Mouse (Mus musculus): Measurements from ENCODE around the gene Nat8. TPM values are rescaled to one million over a fixed set of nuclear protein-coding genes. Genes with fewer than 3 reads are reported as not detected.
"Not testable (repeated sequence)": the region's sequence is repeated elsewhere in the genome, so short reads cannot be mapped to it uniquely, and the experiment has no call there.

Gene Nat8
- polyA plus RNA-seq, 1 experiment from 2014 or later = not detected

DNA sequence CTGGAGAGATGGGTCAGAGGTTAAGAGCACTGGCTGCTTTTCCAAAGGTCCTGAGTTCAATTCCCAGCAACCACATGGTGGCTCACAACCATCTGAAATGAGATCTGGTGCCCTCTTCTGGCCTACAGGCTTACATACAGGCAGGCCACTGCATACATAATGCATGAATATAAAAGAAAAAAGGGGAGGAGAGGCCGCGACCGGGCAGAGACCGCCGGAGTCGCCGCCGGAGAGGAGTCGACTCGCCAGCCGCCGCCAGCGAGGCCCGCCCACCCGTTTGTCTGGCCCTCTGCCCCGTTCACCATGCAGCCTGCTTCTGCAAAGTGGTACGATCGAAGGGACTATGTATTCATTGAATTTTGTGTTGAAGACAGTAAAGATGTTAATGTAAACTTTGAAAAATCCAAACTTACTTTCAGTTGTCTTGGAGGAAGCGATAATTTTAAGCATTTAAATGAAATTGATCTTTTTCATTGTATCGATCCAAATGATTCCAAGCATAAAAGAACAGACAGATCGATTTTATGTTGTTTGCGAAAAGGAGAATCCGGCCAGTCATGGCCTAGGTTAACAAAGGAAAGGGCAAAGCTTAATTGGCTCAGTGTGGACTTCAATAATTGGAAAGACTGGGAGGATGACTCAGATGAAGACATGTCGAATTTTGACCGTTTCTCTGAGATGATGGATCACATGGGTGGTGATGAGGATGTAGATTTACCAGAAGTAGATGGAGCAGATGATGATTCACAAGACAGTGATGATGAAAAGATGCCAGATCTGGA is 12.0 kb upstream of the Nat8 start:
- H3K4me2 ChIP-seq; H3K27ac ChIP-seq (ENCODE audit: low read depth, low read length); H3K9ac ChIP-seq (ENCODE audit: low read depth, low read length); H3K36me3 ChIP-seq (ENCODE audit: control insufficient read depth, insufficient read depth, low read length); ATAC-seq (replicated peaks; ENCODE audit: insufficient number of reproducible peaks, low FRiP score, low TSS enrichment); H3K4me3 ChIP-seq (ENCODE audit: low read depth, low read length); H3K27me3 ChIP-seq (ENCODE audit: control insufficient read depth, insufficient read depth, low read length); H3K4me1 ChIP-seq (ENCODE audit: control insufficient read depth, insufficient read depth, low read length); H3K9me3 ChIP-seq (replicated peaks; ENCODE audit: control insufficient read depth, low read length): not testable (repeated sequence)
- WGBS (ENCODE audit: insufficient replicate concordance) = 72% methylated on average over 25 of the region's 25 CpGs

DNA sequence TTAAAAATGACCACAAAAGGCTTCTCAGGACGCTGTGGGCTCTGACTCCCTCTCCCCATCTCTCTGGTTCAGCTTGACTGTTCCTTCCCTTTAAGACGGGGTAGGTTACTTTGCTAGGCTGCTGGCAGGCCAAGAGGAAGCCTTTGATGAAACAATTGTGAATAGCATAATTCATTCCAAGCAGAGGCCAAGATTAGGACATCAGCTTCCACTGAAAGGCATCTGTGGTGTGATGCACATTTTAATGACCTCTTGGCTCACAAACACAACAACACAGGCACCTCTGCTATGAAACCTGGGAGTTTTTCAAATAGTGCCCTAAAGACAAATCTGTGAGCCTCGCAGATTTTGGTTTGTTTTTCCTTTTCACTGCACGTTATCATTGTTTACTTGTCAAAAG is 8.1 kb upstream of the Nat8 start:
- no peaks in the 10 kb centered on the region for H3K27me3 ChIP-seq (ENCODE audit: control insufficient read depth, insufficient read depth, low read length)
- H3K4me3 ChIP-seq (ENCODE audit: low read depth, low read length) = no peak overlapping the region
- 61% methylated on average over 4 of the region's 4 CpGs for WGBS (ENCODE audit: insufficient replicate concordance)
- H3K4me2 ChIP-seq = no peak overlapping the region
- no peaks in the 10 kb centered on the region for H3K9me3 ChIP-seq (replicated peaks; ENCODE audit: control insufficient read depth, low read length)
- no peaks in the 10 kb centered on the region for H3K36me3 ChIP-seq (ENCODE audit: control insufficient read depth, insufficient read depth, low read length)
- H3K9ac ChIP-seq (ENCODE audit: low read depth, low read length) = no peak overlapping the region
- ATAC-seq (replicated peaks; ENCODE audit: insufficient number of reproducible peaks, low FRiP score, low TSS enrichment) = no peak
- no peaks in the 10 kb centered on the region for H3K4me1 ChIP-seq (ENCODE audit: control insufficient read depth, insufficient read depth, low read length)
- no peak overlapping the region for H3K27ac ChIP-seq (ENCODE audit: low read depth, low read length)

DNA sequence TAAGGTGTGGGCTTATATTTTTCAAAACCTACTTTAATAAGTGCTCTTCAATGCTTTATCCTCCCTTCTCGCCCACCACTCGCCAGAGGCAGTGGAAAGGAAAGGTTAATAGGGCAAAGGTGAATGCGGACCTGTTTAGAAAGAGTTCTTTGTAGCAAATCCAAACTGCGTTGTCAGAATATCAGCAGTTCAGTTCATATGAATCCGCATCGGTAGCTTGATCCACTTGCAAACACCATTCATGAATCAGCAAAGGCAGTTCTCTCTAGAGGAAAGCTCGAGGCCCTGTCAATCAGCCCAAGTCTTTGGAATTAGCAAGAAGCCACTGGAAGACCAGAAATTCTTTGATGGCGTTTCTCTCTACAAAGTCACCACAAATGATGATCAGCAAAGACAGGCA is 6.8 kb upstream of the Nat8 start:
- no peak overlapping the region for H3K4me2 ChIP-seq
- no peaks in the 10 kb centered on the region for H3K9me3 ChIP-seq (replicated peaks; ENCODE audit: control insufficient read depth, low read length)

DNA sequence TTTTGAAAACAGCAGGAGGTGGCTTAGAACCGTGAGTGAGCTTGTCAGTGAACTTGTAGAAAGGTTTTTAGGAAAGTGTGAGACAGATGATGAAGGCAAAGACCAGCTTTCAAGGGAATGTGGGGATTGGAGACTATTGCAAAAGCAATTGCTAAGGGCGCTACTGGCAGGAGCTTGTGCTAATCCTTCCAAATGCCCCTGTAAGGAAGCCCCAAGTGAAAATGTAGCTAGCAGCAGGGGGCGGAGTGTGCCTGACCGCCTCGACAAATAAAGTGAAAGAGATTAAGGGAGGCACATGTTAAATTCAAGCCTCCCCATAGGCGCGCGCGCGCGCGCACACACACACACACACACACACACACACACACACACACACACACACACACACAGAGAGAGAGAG is 5.4 kb upstream of the Nat8 start:
- not testable (repeated sequence) for H3K27ac ChIP-seq (ENCODE audit: low read depth, low read length); H3K4me1 ChIP-seq (ENCODE audit: control insufficient read depth, insufficient read depth, low read length); H3K9me3 ChIP-seq (replicated peaks; ENCODE audit: control insufficient read depth, low read length); H3K9ac ChIP-seq (ENCODE audit: low read depth, low read length); H3K4me3 ChIP-seq (ENCODE audit: low read depth, low read length); H3K27me3 ChIP-seq (ENCODE audit: control insufficient read depth, insufficient read depth, low read length); ATAC-seq (replicated peaks; ENCODE audit: insufficient number of reproducible peaks, low FRiP score, low TSS enrichment); H3K36me3 ChIP-seq (ENCODE audit: control insufficient read depth, insufficient read depth, low read length)
- 12% methylated on average over 12 of the region's 12 CpGs for WGBS (ENCODE audit: insufficient replicate concordance)
- peak overlapping the region; percentile 49 for H3K4me2 ChIP-seq

More for the DNA sequence above, 6.8 kb upstream of the Nat8 start:
- H3K36me3 ChIP-seq (ENCODE audit: control insufficient read depth, insufficient read depth, low read length) = no peaks in the 10 kb centered on the region
- 79% methylated on average over 8 of the region's 8 CpGs for WGBS (ENCODE audit: insufficient replicate concordance)
- no peak overlapping the region for H3K4me3 ChIP-seq (ENCODE audit: low read depth, low read length)
- no peak overlapping the region for H3K27ac ChIP-seq (ENCODE audit: low read depth, low read length)
- H3K4me1 ChIP-seq (ENCODE audit: control insufficient read depth, insufficient read depth, low read length) = no peaks in the 10 kb centered on the region
- H3K27me3 ChIP-seq (ENCODE audit: control insufficient read depth, insufficient read depth, low read length) = no peaks in the 10 kb centered on the region
- no peak overlapping the region for H3K9ac ChIP-seq (ENCODE audit: low read depth, low read length)
- ATAC-seq (replicated peaks; ENCODE audit: insufficient number of reproducible peaks, low FRiP score, low TSS enrichment) = no peak

DNA sequence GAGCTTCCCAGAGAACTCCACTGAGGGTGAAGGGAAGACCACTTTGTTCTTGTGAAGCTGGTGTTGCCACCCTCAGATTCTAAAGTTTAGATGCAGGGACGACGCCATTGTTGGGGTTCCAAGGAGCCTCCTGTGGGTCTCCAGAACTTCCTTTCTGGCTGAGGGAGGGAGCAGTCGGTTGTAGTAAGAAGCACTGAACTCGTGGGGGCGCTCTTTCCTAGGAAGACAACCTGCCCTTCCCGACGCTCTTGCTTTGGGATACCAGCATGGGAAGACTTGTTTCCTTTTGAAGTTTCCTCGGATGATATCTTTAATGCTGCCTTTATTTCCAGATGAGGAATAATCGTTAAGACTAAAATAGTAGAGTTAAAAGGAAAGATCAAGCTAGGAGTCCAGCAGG is 4.9 kb upstream of the Nat8 start:
- H3K4me3 ChIP-seq (ENCODE audit: low read depth, low read length) = not testable (repeated sequence)

DNA sequence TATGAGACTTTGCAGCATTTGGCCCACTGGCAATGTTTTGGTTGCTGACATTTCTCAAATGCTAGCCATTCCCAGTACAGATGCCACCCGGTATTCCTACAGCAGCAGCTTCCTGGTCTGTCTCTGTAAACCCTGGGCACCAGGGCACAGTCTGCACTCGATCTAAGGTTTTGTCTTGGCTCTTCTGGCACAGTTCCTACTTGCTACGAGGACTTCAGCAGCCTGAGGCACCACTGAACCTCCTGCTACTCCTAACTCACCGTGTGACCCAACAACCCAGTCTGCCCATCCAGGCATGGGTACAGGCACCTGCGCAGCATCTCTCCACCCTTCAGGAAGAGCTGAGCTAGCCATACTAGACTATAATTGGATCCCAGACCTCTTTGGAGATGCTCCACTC is 4.2 kb upstream of the Nat8 start:
- H3K4me1 ChIP-seq (ENCODE audit: control insufficient read depth, insufficient read depth, low read length); H3K9me3 ChIP-seq (replicated peaks; ENCODE audit: control insufficient read depth, low read length); H3K27ac ChIP-seq (ENCODE audit: low read depth, low read length); H3K27me3 ChIP-seq (ENCODE audit: control insufficient read depth, insufficient read depth, low read length); H3K4me2 ChIP-seq; H3K36me3 ChIP-seq (ENCODE audit: control insufficient read depth, insufficient read depth, low read length); H3K9ac ChIP-seq (ENCODE audit: low read depth, low read length); H3K4me3 ChIP-seq (ENCODE audit: low read depth, low read length); ATAC-seq (replicated peaks; ENCODE audit: insufficient number of reproducible peaks, low FRiP score, low TSS enrichment): not testable (repeated sequence)
- 66% methylated on average over 5 of the region's 5 CpGs for WGBS (ENCODE audit: insufficient replicate concordance)

More for the DNA sequence above, 4.9 kb upstream of the Nat8 start:
- 12% methylated on average over 8 of the region's 9 CpGs for WGBS (ENCODE audit: insufficient replicate concordance)
- ATAC-seq (replicated peaks; ENCODE audit: insufficient number of reproducible peaks, low FRiP score, low TSS enrichment); H3K27me3 ChIP-seq (ENCODE audit: control insufficient read depth, insufficient read depth, low read length); H3K27ac ChIP-seq (ENCODE audit: low read depth, low read length); H3K4me1 ChIP-seq (ENCODE audit: control insufficient read depth, insufficient read depth, low read length); H3K36me3 ChIP-seq (ENCODE audit: control insufficient read depth, insufficient read depth, low read length); H3K4me2 ChIP-seq; H3K9ac ChIP-seq (ENCODE audit: low read depth, low read length); H3K9me3 ChIP-seq (replicated peaks; ENCODE audit: control insufficient read depth, low read length): not testable (repeated sequence)

DNA sequence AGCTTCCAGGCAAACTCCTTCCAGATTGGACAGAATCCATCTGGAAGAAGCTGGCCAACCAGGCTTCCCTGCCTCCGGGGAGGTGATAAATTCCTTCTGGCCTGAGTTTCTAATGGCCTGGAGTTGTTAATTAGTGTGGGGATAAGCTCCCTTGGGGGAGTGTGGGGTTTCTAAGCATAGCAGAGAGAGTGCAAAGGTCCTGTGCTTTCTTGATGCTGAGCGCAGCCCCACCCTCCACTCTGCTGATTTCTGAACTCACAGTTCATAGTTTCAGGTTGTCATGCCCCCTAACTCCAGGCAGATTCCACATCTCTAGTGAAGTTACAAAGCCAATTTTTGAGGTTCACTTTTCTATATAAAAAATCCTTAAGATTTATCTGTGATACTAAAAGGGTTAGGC is 3.2 kb upstream of the Nat8 start:
- not testable (repeated sequence) for H3K4me1 ChIP-seq (ENCODE audit: control insufficient read depth, insufficient read depth, low read length); H3K9me3 ChIP-seq (replicated peaks; ENCODE audit: control insufficient read depth, low read length); H3K36me3 ChIP-seq (ENCODE audit: control insufficient read depth, insufficient read depth, low read length); ATAC-seq (replicated peaks; ENCODE audit: insufficient number of reproducible peaks, low FRiP score, low TSS enrichment); H3K4me3 ChIP-seq (ENCODE audit: low read depth, low read length); H3K9ac ChIP-seq (ENCODE audit: low read depth, low read length); H3K27ac ChIP-seq (ENCODE audit: low read depth, low read length); H3K4me2 ChIP-seq; H3K27me3 ChIP-seq (ENCODE audit: control insufficient read depth, insufficient read depth, low read length)
- 59% methylated on average over 1 of the region's 2 CpGs for WGBS (ENCODE audit: insufficient replicate concordance)

DNA sequence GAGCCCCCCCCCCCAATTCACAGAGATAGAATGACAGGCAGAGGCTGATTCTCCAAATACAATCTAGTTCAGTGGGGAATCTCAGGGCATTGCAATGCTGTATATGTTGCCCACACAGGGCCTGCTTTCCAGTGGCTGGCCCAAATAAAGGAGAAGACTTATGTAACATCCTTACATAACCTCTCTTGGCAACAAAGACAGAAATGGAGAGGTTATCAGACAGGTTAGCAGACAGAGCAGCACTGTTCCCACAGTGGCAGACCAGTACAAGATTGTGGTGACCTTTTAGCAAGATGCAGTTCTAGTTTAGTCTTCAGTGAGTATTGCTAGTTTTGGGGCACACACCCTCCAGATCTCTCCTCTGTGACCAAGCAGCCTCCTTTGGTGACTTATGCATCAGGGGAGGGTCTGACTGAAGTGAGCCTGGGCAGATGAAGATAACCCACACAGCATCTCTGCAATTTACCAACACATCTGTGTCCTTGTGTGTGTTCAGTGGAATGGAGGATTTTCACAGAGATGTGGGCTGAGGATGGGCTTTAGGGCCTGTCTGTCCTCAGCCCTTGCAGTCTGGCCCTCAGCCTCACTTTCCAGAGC is 2.7 kb upstream of the Nat8 start:
- H3K9me3 ChIP-seq (replicated peaks; ENCODE audit: control insufficient read depth, low read length); H3K4me1 ChIP-seq (ENCODE audit: control insufficient read depth, insufficient read depth, low read length); ATAC-seq (replicated peaks; ENCODE audit: insufficient number of reproducible peaks, low FRiP score, low TSS enrichment); H3K27ac ChIP-seq (ENCODE audit: low read depth, low read length); H3K9ac ChIP-seq (ENCODE audit: low read depth, low read length); H3K27me3 ChIP-seq (ENCODE audit: control insufficient read depth, insufficient read depth, low read length); H3K4me3 ChIP-seq (ENCODE audit: low read depth, low read length); H3K36me3 ChIP-seq (ENCODE audit: control insufficient read depth, insufficient read depth, low read length); H3K4me2 ChIP-seq: not testable (repeated sequence)

DNA sequence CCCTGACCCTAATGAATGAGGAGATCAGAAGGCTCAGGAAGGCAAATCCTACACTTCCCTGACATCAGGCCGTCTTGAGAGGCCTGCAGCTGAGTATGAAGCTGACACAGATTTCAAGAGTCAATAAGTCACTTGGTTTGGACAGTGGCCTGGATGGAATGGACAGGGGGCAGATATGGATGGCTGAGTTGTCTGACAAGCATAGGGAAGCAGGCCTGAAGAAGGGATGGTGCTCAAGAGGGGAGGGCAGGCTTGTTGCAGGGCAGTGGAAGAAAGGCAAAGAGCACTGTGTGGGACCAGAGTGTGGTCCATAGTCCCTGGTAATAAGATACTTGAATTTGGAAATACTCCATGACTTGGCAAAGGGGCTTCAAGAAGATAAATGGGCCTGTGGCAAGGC is 2.4 kb downstream of the Nat8 start:
- Histone ChIP-seq H3K9ac (ENCODE audit: low read depth, low read length) (no peak overlapping the region), H3K4me1 (ENCODE audit: control insufficient read depth, insufficient read depth, low read length) (no peaks in the 10 kb centered on the region), H3K4me3 (ENCODE audit: low read depth, low read length) (no peak overlapping the region), H3K9me3 (replicated peaks; ENCODE audit: control insufficient read depth, low read length) (no peaks in the 10 kb centered on the region), H3K27ac (ENCODE audit: low read depth, low read length) (no peak overlapping the region), H3K36me3 (ENCODE audit: control insufficient read depth, insufficient read depth, low read length) (no peaks in the 10 kb centered on the region), H3K4me2 (no peak overlapping the region), H3K27me3 (ENCODE audit: control insufficient read depth, insufficient read depth, low read length) (no peaks in the 10 kb centered on the region; the same call in 1 of the 2 replicates)
- WGBS (ENCODE audit: insufficient replicate concordance) = 69% methylated on average over 1 of the region's 1 CpGs
- no peak for ATAC-seq (replicated peaks; ENCODE audit: insufficient number of reproducible peaks, low FRiP score, low TSS enrichment)

All from heart, embryonic 11.5 days (tissue).